Mouse (Mus musculus): ENCODE results near the gene Gnb3. TPM values are rescaled to one million over a fixed set of nuclear protein-coding genes. Genes with fewer than 3 reads are reported as not detected.
A peak's percentile ranks its signal among the peaks of the same experiment; 100 is the strongest.
"Not testable (repeated sequence)": the region's sequence is repeated elsewhere in the genome, so short reads cannot be mapped to it uniquely, and the experiment has no call there.

The Gnb3 gene
- total RNA-seq, 2 experiments from 2014 or later = 3.0 to 3.2 TPM

DNA sequence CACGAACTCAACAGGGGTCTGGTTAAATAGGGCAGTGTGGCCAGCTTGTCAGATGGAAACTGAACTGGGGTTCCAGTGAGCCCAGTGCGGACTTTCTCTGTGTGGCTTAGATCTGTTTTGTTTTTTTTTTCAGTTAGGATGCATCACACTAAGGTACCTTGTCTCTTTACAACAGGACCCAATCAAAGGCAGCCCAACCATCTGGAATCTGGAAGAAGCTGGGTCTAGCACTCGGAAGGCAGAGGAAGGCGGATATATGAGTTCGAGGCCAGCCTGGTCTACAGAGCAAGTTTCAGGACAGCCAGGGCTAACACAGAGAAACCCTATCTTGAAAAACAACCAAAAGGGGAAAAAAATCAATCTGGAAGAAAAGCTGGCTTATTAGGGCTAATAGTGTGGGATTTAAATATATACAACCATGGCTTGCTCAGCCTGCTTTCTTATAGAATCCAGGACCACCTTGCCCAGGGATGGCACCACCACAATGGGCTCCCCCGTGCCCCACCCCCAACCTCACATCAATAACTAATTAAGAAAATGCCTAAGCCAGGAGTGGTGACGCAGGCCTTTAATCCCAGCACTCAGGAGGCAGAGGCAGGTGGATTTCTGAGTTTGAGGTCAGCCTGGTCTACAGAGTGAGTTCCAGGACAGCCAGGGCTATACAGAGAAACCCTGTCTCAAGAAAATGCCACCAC lies 33.5 kb downstream of the Gnb3 start:
- intact Hi-C loops (cut with DNase I) = no loop called here
- no peak for DNase-seq (ENCODE audit: low spot score)

GRCm38 (mm10) chr6:124805341-124806321 lies 34.4 kb downstream of the Gnb3 start:
- intact Hi-C loops (cut with DNase I) = no loop called here
- peak; percentile 90 for DNase-seq (ENCODE audit: low spot score)

DNA sequence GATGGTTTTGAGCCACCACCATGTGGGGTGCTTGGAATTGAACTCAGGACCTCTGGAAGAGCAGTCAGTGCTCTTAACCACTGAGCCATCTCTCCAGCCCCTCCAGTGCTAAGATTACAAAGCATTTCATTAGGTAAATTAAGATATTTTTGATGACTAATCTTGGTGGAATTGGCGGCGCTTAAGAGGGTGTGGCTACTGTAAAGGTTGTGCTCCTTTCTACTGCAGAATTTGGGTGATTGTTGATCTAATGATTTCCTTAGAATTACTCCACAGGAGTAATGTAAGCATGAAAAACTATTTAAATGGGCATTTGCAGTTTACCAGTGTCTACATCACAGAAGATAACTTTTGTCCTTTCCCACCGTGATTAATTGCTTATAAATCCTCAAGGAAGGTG lies 35.7 kb downstream of the Gnb3 start:
- DNase-seq (ENCODE audit: low spot score) = no peak
- intact Hi-C loops (cut with DNase I) = no loop called here

- intact Hi-C loops (cut with DNase I); DNase-seq (ENCODE audit: low spot score): not testable (repeated sequence)
These were observed 36.4 kb downstream of the Gnb3 start for GRCm38 (mm10) chr6:124803691-124804090.

GRCm38 (mm10) chr6:124803061-124803460 lies 37.0 kb downstream of the Gnb3 start:
- intact Hi-C loops (cut with DNase I) = no loop called here
- DNase-seq (ENCODE audit: low spot score) = no peak

DNA sequence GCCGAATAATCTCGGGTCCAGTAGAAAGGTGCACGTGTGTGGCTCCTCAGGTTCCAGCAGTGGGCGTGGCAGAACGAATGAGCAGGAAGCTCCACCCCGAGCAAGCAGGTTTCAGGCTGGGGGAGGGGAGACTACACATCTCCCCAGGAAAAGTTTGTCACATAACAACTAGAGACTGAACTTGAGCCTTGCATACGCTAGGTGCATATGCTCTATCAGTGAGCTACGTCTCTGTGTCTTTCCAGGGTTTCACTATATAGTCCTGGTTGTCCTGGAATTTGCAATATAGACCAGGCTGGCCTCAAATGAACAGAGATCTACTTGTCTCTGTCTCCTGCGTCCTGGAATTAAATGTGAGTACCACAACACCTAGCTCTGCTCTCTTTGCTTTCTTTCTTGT lies 37.7 kb downstream of the Gnb3 start:
- intact Hi-C loops (cut with DNase I) = not testable (repeated sequence)

GRCm38 (mm10) chr6:124796200-124796599 lies 43.9 kb downstream of the Gnb3 start:
- no peak for DNase-seq (ENCODE audit: low spot score)
- intact Hi-C loops (cut with DNase I) = no loop called here

More for the DNA sequence above, 37.7 kb downstream of the Gnb3 start:
- DNase-seq (ENCODE audit: low spot score) = not testable (repeated sequence)

DNA sequence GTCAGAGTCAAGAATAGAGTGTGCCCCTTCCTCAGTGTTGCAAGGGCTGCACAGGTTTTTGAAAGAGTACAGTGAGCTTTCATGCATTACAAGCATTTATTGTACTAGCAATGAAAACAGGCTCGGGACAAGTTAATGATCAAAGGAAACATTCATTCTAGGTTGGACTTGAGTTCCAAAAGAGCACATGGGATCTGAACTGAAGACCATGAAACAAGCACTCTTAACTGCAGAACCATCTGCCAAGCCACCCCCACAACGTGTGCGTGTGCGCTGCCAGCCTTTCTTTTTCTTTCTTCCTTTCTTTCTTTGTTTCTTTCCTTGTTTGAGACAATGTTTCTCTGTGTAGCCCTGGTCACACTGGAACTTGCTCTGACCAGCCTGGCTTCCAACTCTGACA lies 44.3 kb downstream of the Gnb3 start:
- intact Hi-C loops (cut with DNase I) = no loop called here
- no peak for DNase-seq (ENCODE audit: low spot score)

GRCm38 (mm10) chr6:124791911-124792310 lies 48.2 kb downstream of the Gnb3 start:
- no peak for DNase-seq (ENCODE audit: low spot score)
- intact Hi-C loops (cut with DNase I) = no loop called here

- intact Hi-C loops (cut with DNase I) = no loop called here
These were observed 50.0 kb downstream of the Gnb3 start for GRCm38 (mm10) chr6:124790121-124790520.

DNA sequence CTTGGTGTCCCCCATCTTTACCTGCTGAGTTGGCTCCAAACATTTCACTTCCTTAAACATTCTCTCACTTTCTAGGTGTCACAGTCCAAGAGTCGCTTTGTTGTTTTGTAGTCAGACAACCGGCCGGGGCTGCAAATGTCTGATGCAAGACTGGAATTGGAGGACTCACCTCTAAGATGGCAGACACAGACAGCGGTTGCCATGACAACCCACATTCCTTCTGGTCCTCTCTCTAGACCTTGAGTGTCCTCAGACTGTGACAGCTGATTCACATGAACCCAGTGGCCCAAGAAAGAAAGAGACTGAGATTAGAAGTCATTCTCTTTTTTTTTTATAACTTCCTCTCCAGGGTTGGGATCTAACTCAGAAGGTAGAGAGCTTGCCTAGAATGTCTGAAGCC lies 50.6 kb downstream of the Gnb3 start:
- intact Hi-C loops (cut with DNase I) = no loop called here
- DNase-seq (ENCODE audit: low spot score) = no peak

More at GRCm38 (mm10) chr6:124790121-124790520, 50.0 kb downstream of the Gnb3 start:
- no peak for DNase-seq (ENCODE audit: low spot score)

- intact Hi-C loops (cut with DNase I) = no loop called here
- no peak for DNase-seq (ENCODE audit: low spot score)
These were observed 52.4 kb downstream of the Gnb3 start for GRCm38 (mm10) chr6:124787722-124788121.

GRCm38 (mm10) chr6:124786756-124787420 lies 53.2 kb downstream of the Gnb3 start:
- no peak for DNase-seq (ENCODE audit: low spot score)
- intact Hi-C loops (cut with DNase I) = no loop called here

Other genes starting within 250 kb of the Gnb3 start
- gene C1s2, start 204.2 kb downstream of the Gnb3 start, total RNA-seq (2021) = under 1 TPM; 0.48 to 0.62 TPM
- gene Lpcat3, start 177.2 kb downstream of the Gnb3 start, total RNA-seq (2021) = 10 to 100 TPM; 39.6 to 43.9 TPM
- 10 to 100 TPM; 72.5 to 75.1 TPM for gene Emg1, start 128.1 kb downstream of the Gnb3 start, total RNA-seq (2021)
- gene Phb2, start 127.9 kb downstream of the Gnb3 start, total RNA-seq (2021) = 100 to 1,000 TPM; 322 to 323 TPM
- 1 to 10 TPM; 4.7 TPM for gene Ptpn6, start 101.6 kb downstream of the Gnb3 start, total RNA-seq (2021)
- gene Grcc10, start 98.9 kb downstream of the Gnb3 start, total RNA-seq (2021) = 100 to 1,000 TPM; 274 to 277 TPM
- gene Gm45234, start 84.3 kb downstream of the Gnb3 start, total RNA-seq (2021) = 1 to 10 TPM in 1 of 2 experiments, not detected in 1; 3.8 TPM
- gene Atn1, start 83.8 kb downstream of the Gnb3 start, total RNA-seq (2021) = 10 to 100 TPM; 37.0 to 39.7 TPM
- gene Eno2, start 70.6 kb downstream of the Gnb3 start, total RNA-seq (2021) = 1 to 10 TPM; 1.9 to 3.3 TPM
- not detected for gene Lrrc23, start 60.5 kb downstream of the Gnb3 start, total RNA-seq (2021)
- 1 to 10 TPM; 2.9 to 3.3 TPM for gene Spsb2, start 31.6 kb downstream of the Gnb3 start, total RNA-seq (2021)
- 100 to 1,000 TPM; 837 to 904 TPM for gene Tpi1, start 26.0 kb downstream of the Gnb3 start, total RNA-seq (2021)
- gene Usp5, start 10.8 kb downstream of the Gnb3 start, total RNA-seq (2021) = 10 to 100 TPM; 73.7 to 75.3 TPM
- 1 to 10 TPM in 1 of 2 experiments, under 1 TPM in 1; 0.91 to 1.6 TPM for gene Cdca3, start 10.7 kb downstream of the Gnb3 start, total RNA-seq (2021)
- 10 to 100 TPM; 12.3 to 13.5 TPM for gene P3h3, start 17.5 kb upstream of the Gnb3 start, total RNA-seq (2021)
- 1 to 10 TPM in 1 of 2 experiments, under 1 TPM in 1; 0.62 to 1.0 TPM for gene Gpr162, start 23.7 kb upstream of the Gnb3 start, total RNA-seq (2021)
- 1 to 10 TPM in 1 of 2 experiments, under 1 TPM in 1; 0.73 to 1.3 TPM for gene Cd4, start 47.9 kb upstream of the Gnb3 start, total RNA-seq (2021)
- under 1 TPM; 0.34 to 0.83 TPM for gene Lag3, start 71.4 kb upstream of the Gnb3 start, total RNA-seq (2021)
- gene Ptms, start 79.8 kb upstream of the Gnb3 start, total RNA-seq (2021) = 100 to 1,000 TPM; 235 to 245 TPM
- 100 to 1,000 TPM; 205 to 207 TPM for gene Mlf2, start 91.1 kb upstream of the Gnb3 start, total RNA-seq (2021)
- gene Cops7a, start 125.3 kb upstream of the Gnb3 start, total RNA-seq (2021) = 10 to 100 TPM; 85.8 to 88.6 TPM
- 1 to 10 TPM in 1 of 2 experiments, under 1 TPM in 1; 0.49 to 1.1 TPM for gene Pianp, start 156.4 kb upstream of the Gnb3 start, total RNA-seq (2021)
- 10 to 100 TPM; 19.2 to 22.0 TPM for gene Zfp384, start 168.9 kb upstream of the Gnb3 start, total RNA-seq (2021)
- 10 to 100 TPM; 35.0 to 35.6 TPM for gene Ing4, start 199.5 kb upstream of the Gnb3 start, total RNA-seq (2021)
- gene Acrbp, start 209.4 kb upstream of the Gnb3 start, total RNA-seq (2021) = 1 to 10 TPM; 2.5 to 4.1 TPM
- not detected for gene Lpar5, start 227.6 kb upstream of the Gnb3 start, total RNA-seq (2021)